Mouse (Mus musculus) frontal cortex, postnatal 25 days (tissue): Measurements from ENCODE around the gene Bach2.

ENCODE experiments used
- DNase-seq, 2 experiments: peaks; one replicate each; pipeline ENCODE4 v3.0.0; 2022; ENCODE audit warnings: low spot score in 2 of 2

Bach2 gene

GRCm38 (mm10) chr4:32293686-32294265, 55.2 kb downstream of the Bach2 start:
- DNase-seq, result no peak

DNA sequence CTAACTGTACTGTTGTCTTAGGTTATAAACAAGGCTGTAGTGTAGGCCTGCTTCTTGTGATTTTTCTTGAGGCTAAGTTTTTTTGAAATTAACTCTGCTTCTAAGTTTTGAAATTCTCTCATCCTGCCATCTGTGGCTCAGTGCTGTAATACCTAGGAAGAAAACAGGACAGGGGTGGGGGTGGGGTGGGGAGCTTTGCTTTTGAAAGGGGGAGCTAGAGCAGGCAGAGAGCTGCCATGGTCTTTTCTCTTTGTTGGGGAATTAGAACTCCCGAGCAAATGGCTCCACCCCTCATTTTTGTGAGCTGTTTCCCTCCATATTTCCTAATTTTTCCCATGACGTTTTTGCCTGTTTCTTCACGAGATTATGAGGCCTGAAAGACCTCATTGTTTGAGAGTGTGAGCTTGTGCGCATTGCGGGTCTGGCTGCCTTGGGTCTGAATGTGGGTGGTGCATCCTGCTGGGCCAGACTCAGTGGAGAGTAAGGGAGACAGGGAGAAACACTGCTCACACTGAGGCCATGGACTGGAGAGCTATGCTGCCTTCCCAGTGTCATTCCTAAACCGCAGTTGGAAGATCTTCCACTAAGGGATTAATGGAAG, 58.6 kb downstream of the Bach2 start:
- DNase-seq, result no peak

GRCm38 (mm10) chr4:32299221-32299620, 60.6 kb downstream of the Bach2 start:
- DNase-seq, result no peak

DNA sequence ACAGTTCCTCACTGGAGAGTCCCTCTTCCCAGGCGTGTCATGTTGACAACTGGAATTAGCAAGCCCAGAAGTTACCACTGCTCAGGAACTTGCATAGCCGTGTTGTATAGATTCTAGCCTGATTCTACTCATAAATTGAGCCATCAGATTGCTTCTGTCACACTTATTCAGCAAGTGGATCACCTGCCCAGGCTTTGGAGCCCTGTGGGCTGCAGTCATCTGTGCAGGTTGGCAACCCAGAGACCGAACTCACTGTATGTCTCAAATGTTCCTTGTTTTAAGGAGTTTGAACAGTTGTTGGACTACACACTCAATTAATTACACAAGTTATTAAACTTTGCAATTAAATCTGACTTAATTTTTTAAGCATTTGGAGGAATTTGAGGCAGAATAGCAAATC, 61.4 kb downstream of the Bach2 start:
- DNase-seq, result no peak

DNA sequence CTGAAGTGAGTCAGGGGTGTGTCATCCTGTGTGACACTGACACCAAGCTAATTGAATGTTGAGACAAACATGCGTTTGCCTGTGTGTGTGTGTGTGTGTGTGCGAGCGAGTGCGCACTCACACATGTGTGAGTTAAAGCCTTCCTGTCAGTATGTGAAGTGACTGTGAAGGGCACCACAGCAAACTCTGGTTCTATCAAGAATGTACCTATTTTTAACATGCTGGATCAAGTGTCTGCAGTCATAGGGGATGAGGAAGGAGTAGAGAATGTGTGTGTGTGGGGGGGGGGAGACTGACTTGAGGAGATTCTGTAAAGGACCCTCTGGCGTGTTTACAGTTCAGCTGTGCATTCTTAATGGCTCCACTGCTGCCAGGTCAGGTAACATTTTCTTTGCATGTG, 64.1 kb downstream of the Bach2 start:
- DNase-seq, result no peak

- peak in 1 of 2 experiments; percentile 21 for DNase-seq
Observed at GRCm38 (mm10) chr4:32303076-32303475, 64.5 kb downstream of the Bach2 start.

- DNase-seq, result peak; percentile 72 to 77
Observed at GRCm38 (mm10) chr4:32303674-32304073, 65.1 kb downstream of the Bach2 start.

GRCm38 (mm10) chr4:32304221-32304703, 65.7 kb downstream of the Bach2 start:
- no peak for DNase-seq

DNA sequence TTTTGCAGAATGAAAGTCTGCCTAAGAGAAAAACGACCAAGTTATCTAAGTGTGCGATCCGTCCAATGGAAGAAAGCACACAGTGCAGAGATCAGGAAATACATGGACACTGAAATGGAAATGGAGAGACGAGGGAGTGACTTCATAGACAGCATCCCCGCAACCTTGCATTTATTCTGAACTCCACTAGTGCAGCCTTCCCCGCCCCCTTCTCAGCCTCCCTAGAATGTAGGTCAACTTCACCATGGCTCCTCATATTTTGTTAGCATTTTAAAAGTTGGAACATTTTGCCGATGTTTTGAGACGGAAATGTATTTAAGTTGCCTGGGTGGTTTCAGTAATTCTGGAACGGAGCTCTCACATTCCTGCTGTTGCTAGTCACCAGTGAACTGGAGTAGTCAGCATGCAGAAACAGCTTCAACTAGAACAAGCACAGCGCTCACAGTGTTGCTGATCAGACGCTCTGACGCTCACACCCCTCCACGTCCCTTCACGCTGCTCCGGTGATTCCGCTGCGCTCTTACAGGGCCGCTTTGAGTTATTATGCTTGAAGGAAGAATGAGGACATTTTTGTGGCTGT, 66.5 kb downstream of the Bach2 start:
- no peak for DNase-seq

GRCm38 (mm10) chr4:32305683-32306082, 67.1 kb downstream of the Bach2 start:
- DNase-seq, result no peak

DNA sequence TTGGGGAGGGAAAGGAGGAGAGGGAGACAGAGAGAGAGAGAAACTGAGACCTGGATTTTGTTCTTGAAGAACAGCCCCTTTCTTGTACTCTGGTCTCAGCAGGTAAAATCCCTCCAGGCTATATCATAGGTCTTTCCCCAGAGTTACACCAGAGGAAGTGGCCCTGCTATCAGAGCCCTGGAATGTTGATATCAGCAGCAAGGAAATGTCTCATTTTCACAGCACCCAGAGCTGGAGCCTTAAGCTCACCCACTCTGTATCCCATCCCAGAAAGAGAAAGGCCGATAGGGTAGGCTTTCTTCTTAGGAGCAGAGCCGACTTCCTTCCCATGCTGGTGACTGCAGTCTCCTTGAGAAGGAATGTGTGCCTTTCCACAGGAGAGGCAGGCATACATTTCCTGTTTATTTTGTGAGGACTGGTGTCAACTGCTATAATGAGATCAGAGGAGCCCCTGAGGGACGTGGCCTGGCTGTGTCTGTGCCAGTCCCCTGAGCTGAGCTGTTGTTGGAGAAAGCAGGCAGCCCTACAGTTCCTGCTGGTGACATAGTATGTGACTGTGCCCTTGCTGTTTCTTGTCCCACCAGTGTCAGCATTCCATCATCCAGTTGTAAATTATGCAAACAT, 67.7 kb downstream of the Bach2 start:
- DNase-seq, result no peak

DNA sequence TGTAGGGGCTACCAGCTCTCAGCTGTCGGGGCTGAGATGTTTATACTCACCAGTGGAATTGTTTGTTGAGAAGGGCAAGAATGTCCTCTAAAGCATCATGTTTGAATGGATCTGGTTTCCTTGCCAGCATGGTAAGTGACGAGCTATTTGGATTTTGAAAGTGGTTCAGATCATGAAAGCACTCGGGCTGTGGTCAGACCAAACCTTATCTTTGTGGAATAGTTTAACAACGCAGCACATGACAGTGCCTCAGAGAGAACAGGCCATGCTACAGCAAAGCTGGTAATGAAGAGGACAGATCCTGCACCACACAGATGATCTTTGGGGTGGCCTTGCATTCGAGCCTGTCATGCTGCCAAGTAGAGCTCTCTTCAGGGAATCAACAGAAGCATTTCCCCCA, 68.6 kb downstream of the Bach2 start:
- no peak for DNase-seq

GRCm38 (mm10) chr4:32312171-32312946, 73.8 kb downstream of the Bach2 start:
- DNase-seq, result no peak

DNA sequence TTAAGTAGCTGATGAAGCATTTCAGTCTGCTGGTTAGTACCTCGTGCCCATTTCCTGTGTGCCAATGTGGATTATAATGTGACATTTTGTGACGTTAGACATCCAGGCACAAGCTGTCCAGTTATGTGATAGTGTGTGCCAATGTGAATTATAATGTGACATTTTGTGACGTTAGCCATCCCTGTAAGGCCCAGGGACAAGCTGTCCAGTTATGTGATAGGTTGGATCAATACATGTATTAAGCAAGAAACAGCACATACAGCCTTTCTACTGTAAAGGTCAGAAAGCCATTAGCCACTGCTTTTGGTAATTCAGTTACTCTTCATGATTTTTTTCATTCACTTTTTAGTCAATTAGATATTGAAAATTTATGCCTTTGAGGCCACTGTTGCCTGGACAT, 76.3 kb downstream of the Bach2 start:
- DNase-seq, result no peak

DNA sequence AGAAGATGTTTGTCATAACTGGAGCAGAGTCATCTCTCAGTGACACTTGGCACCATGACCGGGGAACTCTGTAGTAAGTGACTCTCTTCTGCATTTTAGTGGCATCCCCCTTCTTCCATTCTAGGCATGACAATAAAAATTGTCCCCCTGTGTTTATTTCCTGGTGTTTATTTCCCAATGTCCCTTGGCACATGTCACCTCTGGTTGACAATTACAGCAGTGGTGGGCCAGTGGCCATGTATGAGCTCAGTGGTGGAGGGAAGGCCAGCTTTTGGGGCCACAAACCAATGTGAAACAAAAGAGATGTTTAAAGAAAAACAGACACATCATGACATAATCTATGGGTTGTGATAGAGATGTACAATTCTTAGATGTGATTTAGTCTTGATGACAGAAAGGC, 80.0 kb downstream of the Bach2 start:
- DNase-seq, result no peak

- DNase-seq, result no peak
Observed at GRCm38 (mm10) chr4:32319327-32319726, 80.7 kb downstream of the Bach2 start.

GRCm38 (mm10) chr4:32320039-32320438, 81.4 kb downstream of the Bach2 start:
- no peak for DNase-seq

- no peak for DNase-seq
Observed at GRCm38 (mm10) chr4:32324111-32324510, 85.5 kb downstream of the Bach2 start.

GRCm38 (mm10) chr4:32324967-32325366, 86.4 kb downstream of the Bach2 start:
- DNase-seq, result no peak

DNA sequence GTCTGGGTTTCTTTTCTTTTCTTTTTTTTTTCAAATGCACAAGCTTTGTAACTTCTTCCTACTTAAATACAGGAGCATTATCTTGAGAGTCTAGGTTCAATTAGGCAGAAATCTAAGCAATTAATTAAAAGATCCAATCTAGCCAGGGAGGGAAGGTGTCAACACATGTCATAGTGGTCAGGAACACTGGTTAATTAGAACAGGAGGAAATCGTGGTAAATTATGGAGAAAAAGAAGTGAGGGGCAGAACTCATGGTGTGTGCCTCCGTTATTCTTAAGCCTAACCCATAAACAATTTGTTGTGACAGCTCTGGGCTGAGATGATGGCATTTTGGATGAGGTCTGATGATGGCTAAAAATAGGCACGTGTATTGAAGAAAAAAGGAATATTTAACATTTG, 87.0 kb downstream of the Bach2 start:
- DNase-seq, result no peak

DNA sequence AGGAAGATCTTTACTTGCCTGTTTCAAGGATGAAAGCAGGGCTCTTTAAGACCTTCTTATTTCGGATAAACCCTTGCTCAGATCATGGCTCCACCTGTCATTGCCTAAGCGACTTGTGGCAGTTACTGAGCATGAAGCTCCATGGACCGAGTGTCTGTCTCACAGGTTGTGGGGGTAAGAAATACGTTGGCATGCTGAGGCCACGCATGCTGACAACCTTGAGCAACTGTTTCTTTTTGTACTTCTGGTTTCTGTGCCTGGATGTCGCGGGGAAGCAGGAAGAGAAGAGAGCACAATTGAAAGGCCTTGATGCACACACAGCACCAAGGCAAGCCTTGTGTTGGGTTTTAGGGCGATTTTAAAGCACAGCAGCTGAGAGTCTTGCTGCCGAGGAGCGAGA, 87.7 kb downstream of the Bach2 start:
- DNase-seq, result no peak

DNA sequence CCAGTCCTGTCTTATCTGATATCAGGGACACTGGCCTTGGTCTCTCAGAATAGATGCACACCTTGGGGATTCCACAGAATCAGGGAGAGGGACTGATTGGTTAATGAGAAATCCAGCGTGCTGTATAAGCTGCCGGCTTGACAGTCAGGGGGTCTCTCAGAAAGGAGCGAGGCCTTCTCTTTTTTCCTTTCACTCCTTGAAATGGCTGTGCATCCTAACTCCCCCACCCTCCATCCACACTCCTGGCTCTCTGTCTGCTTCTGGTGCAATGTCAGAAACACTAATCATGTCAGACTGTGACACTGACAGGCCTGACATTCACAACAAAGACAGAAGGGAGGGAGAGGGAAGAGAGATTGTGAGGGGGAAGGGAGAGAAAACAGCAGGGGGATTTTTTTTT, 88.3 kb downstream of the Bach2 start:
- no peak for DNase-seq
